Mouse (Mus musculus) heart, postnatal 36 days (tissue): ENCODE measurements at regions not wholly inside any gene's neighbourhood (a gene's known extent, or its start where the extent isn't known, plus 50 kb on each side); places are given as distances from the start of the nearest gene placed in this dataset.
"Not testable (repeated sequence)": the region's sequence is repeated elsewhere in the genome, so short reads cannot be mapped to it uniquely, and the experiment has no call there.

Source experiments
- DNase-seq, 2 experiments: peaks; one replicate each; pipeline ENCODE4 v3.0.0; 2021 to 2022
- intact Hi-C: fragments of 180-260 bp; cut with DNase I; formaldehyde crosslinking; loops from one replicate; pipeline ENCODE4 v1.15.1; 2025

GRCm38 (mm10) chr13:97376232-97376523, 135.3 kb downstream of the Enc1 start:
- intact Hi-C loops, result no loop called here
- no peak for DNase-seq

GRCm38 (mm10) chr13:97375501-97376231, 134.8 kb downstream of the Enc1 start:
- no peak for DNase-seq
- intact Hi-C loops, result no loop called here

GRCm38 (mm10) chr13:97372348-97372747, 131.4 kb downstream of the Enc1 start:
- DNase-seq, result no peak
- intact Hi-C loops, result no loop called here

GRCm38 (mm10) chr13:97371200-97371599, 130.3 kb downstream of the Enc1 start:
- intact Hi-C loops, result no loop called here
- no peak for DNase-seq

- intact Hi-C loops, result no loop called here
- DNase-seq, result no peak
These were observed 125.8 kb downstream of the Enc1 start for GRCm38 (mm10) chr13:97366723-97367122.

GRCm38 (mm10) chr13:97365557-97366244, 124.8 kb downstream of the Enc1 start:
- no peak for DNase-seq
- intact Hi-C loops, result no loop called here

- no peak for DNase-seq
- intact Hi-C loops, result no loop called here
These were observed 124.1 kb downstream of the Enc1 start for GRCm38 (mm10) chr13:97365004-97365403.

GRCm38 (mm10) chr13:97363765-97364164, 122.9 kb downstream of the Enc1 start:
- intact Hi-C loops, result no loop called here
- DNase-seq, result no peak

- no peak for DNase-seq
- intact Hi-C loops, result no loop called here
These were observed 122.3 kb downstream of the Enc1 start for GRCm38 (mm10) chr13:97363214-97363613.

GRCm38 (mm10) chr13:97360551-97360950, 119.6 kb downstream of the Enc1 start:
- intact Hi-C loops, result no loop called here
- no peak for DNase-seq

- intact Hi-C loops, result no loop called here
- no peak for DNase-seq
These were observed 117.9 kb downstream of the Enc1 start for GRCm38 (mm10) chr13:97358781-97359305.

GRCm38 (mm10) chr13:97358261-97358660, 117.4 kb downstream of the Enc1 start:
- intact Hi-C loops, result no loop called here
- no peak for DNase-seq

- no peak for DNase-seq
- intact Hi-C loops, result no loop called here
These were observed 116.3 kb downstream of the Enc1 start for GRCm38 (mm10) chr13:97356923-97357807.

GRCm38 (mm10) chr13:97355411-97355810, 114.5 kb downstream of the Enc1 start:
- intact Hi-C loops, DNase-seq: not testable (repeated sequence)

- DNase-seq, result peak; percentile 34 to 35
- intact Hi-C loops, result no loop called here
These were observed 106.8 kb downstream of the Enc1 start for GRCm38 (mm10) chr13:97347696-97348095.

GRCm38 (mm10) chr13:97341218-97341889, 100.4 kb downstream of the Enc1 start:
- intact Hi-C loops, result no loop called here
- peak in 1 of 2 experiments; percentile 11 for DNase-seq

GRCm38 (mm10) chr13:97337954-97338353, 97.0 kb downstream of the Enc1 start:
- DNase-seq, result no peak
- intact Hi-C loops, result loop anchor here (5.0 kb wide), 1 partner anchor 96 kb away; the partner anchor contains the start of gene Enc1

GRCm38 (mm10) chr13:97337296-97337731, 96.4 kb downstream of the Enc1 start:
- intact Hi-C loops, result loop anchor here (5.0 kb wide), 1 partner anchor 95 kb away; the partner anchor contains the start of gene Enc1

GRCm38 (mm10) chr13:97333801-97334534, 93.1 kb downstream of the Enc1 start:
- DNase-seq, result no peak
- intact Hi-C loops, result no loop called here

More at GRCm38 (mm10) chr13:97337296-97337731, 96.4 kb downstream of the Enc1 start:
- DNase-seq, result peak; percentile 44 to 46

GRCm38 (mm10) chr13:97331072-97331471, 90.2 kb downstream of the Enc1 start:
- DNase-seq, result no peak
- intact Hi-C loops, result no loop called here
